Mouse (Mus musculus) MEL (cell line): ENCODE measurements at regions not wholly inside any gene's neighbourhood (a gene's known extent, or its start where the extent isn't known, plus 50 kb on each side); places are given as distances from the start of the nearest gene placed in this dataset.

Experiments
- DNase-seq: peaks from one replicate; pipeline ENCODE4 v3.0.0; 2011; ENCODE audit warnings: low read depth, low spot score
- H3K27ac ChIP-seq: 2 replicates; pipeline ENCODE4 v1.5.1; 2012; ENCODE audit warnings: low read depth, mild to moderate bottlenecking, control low read depth, low read length, moderate library complexity; ENCODE audit not compliant: control insufficient read depth
- H3K27me3 ChIP-seq, 2 experiments: fragments of 150-350 bp in 1 of 2; sonication (generic) in 1 of 2; 2 replicates each; pipeline ENCODE4 v1.6.1; 2012; ENCODE audit warnings: low read length in 2 of 2, mild to moderate bottlenecking in 2 of 2, improper control_type of control experiment in 1 of 2, moderate library complexity in 1 of 2; ENCODE audit not compliant: insufficient read depth in 2 of 2, control insufficient read depth in 1 of 2
- H3K36me3 ChIP-seq, 2 experiments: 2 replicates each; pipeline ENCODE4 v1.6.1; 2012 to 2014; ENCODE audit warnings: low read length in 2 of 2, improper control_type of control experiment in 1 of 2, inconsistent platforms in 1 of 2, mild to moderate bottlenecking in 1 of 2; ENCODE audit not compliant: insufficient read depth in 2 of 2, control insufficient read depth in 1 of 2
- H3K4me1 ChIP-seq, 2 experiments: fragments of 150-350 bp in 1 of 2; sonication (generic) in 1 of 2; 2 replicates each; pipeline ENCODE4 v1.6.1; 2012; ENCODE audit warnings: low read length in 2 of 2, improper control_type of control experiment in 1 of 2, mild to moderate bottlenecking in 1 of 2; ENCODE audit not compliant: insufficient read depth in 2 of 2, control insufficient read depth in 1 of 2
- H3K4me3 ChIP-seq, 2 experiments: fragments of 150-350 bp in 1 of 2; sonication (generic) in 1 of 2; 2 replicates each; pipeline ENCODE4 v1.5.1; 2012; ENCODE audit warnings: low read depth in 2 of 2, low read length in 2 of 2, mild to moderate bottlenecking in 2 of 2, moderate library complexity in 2 of 2, control low read depth in 1 of 2, improper control_type of control experiment in 1 of 2; ENCODE audit not compliant: control insufficient read depth in 1 of 2, insufficient read depth in 1 of 2
- H3K79me2 ChIP-seq: 2 replicates; pipeline ENCODE4 v1.6.1; 2012; ENCODE audit warnings: mild to moderate bottlenecking, low read length, moderate library complexity; ENCODE audit not compliant: control insufficient read depth, poor library complexity, insufficient read depth
- H3K9ac ChIP-seq: 2 replicates; pipeline ENCODE4 v1.6.1; 2012; ENCODE audit warnings: low read depth, mild to moderate bottlenecking, control low read depth, low read length, moderate library complexity; ENCODE audit not compliant: control insufficient read depth, poor library complexity, severe bottlenecking
- H3K9me3 ChIP-seq: fragments of 150-350 bp; sonication (generic); replicated peaks from 2 replicates; pipeline ENCODE4 v1.6.1; 2012; ENCODE audit warnings: mild to moderate bottlenecking, low read length, improper control_type of control experiment, moderate library complexity; ENCODE audit not compliant: insufficient read depth
- BHLHE40 ChIP-seq: IDR thresholded peaks from 2 replicates; pipeline ENCODE4 v1.6.1; 2012; ENCODE audit warnings: low read depth, mild to moderate bottlenecking, inconsistent platforms, low read length, improper control_type of control experiment, borderline replicate concordance
- CHD1 ChIP-seq: IDR thresholded peaks from 2 replicates; pipeline ENCODE4 v1.6.1; 2012; ENCODE audit warnings: low read depth, mild to moderate bottlenecking, inconsistent platforms, low read length, improper control_type of control experiment
- CTCF ChIP-seq, 3 experiments: IDR thresholded peaks in 2 of 3; conservative IDR thresholded peaks in 1 of 3; 2 replicates each; pipeline ENCODE4 v1.5.1; 2011 to 2012; ENCODE audit warnings: low read length in 3 of 3, low read depth in 2 of 3, mild to moderate bottlenecking in 2 of 3, improper control_type of control experiment in 1 of 3, inconsistent platforms in 1 of 3, mixed read lengths in 1 of 3, moderate library complexity in 1 of 3; ENCODE audit not compliant: control insufficient read depth in 1 of 3, insufficient read depth in 1 of 3, poor library complexity in 1 of 3, severe bottlenecking in 1 of 3
- ELF1 ChIP-seq: IDR thresholded peaks from 2 replicates; pipeline ENCODE4 v1.6.1; 2014; ENCODE audit warnings: low read depth, mild to moderate bottlenecking, inconsistent platforms, low read length, improper control_type of control experiment, moderate library complexity
- EP300 ChIP-seq, 2 experiments: IDR thresholded peaks; 2 replicates each; pipeline ENCODE4 v1.6.1; 2011; ENCODE audit warnings: improper control_type of control experiment in 2 of 2, low read length in 2 of 2, low read depth in 1 of 2, mild to moderate bottlenecking in 1 of 2
- ETS1 ChIP-seq: IDR thresholded peaks from 2 replicates; pipeline ENCODE4 v1.6.1; 2012; ENCODE audit warnings: low read depth, mild to moderate bottlenecking, inconsistent platforms, low read length, improper control_type of control experiment, moderate library complexity
- GABPA ChIP-seq: IDR thresholded peaks from 2 replicates; pipeline ENCODE4 v1.6.1; 2012; ENCODE audit warnings: low read depth, mild to moderate bottlenecking, inconsistent platforms, low read length, improper control_type of control experiment, moderate library complexity
- GATA1 ChIP-seq: IDR thresholded peaks from 2 replicates; pipeline ENCODE4 v1.6.1; 2011; ENCODE audit warnings: low read depth, low read length, improper control_type of control experiment
- HCFC1 ChIP-seq: IDR thresholded peaks from 2 replicates; pipeline ENCODE4 v1.6.1; 2012; ENCODE audit warnings: low read depth, mild to moderate bottlenecking, inconsistent platforms, low read length, improper control_type of control experiment, moderate library complexity
- MAFK ChIP-seq: IDR thresholded peaks from 2 replicates; pipeline ENCODE4 v1.6.1; 2011; ENCODE audit warnings: low read depth, mild to moderate bottlenecking, low read length, improper control_type of control experiment, borderline replicate concordance
- MAX ChIP-seq: IDR thresholded peaks from 2 replicates; pipeline ENCODE4 v1.6.1; 2011; ENCODE audit warnings: low read length, improper control_type of control experiment
- MAZ ChIP-seq: IDR thresholded peaks from 2 replicates; pipeline ENCODE4 v1.6.1; 2012; ENCODE audit warnings: low read depth, mild to moderate bottlenecking, inconsistent platforms, low read length, improper control_type of control experiment
- MEF2A ChIP-seq: IDR thresholded peaks from 2 replicates; pipeline ENCODE4 v1.6.1; 2014; ENCODE audit warnings: low read depth, mild to moderate bottlenecking, inconsistent platforms, low read length, improper control_type of control experiment; ENCODE audit not compliant: poor library complexity, insufficient replicate concordance, severe bottlenecking; ENCODE audit errors: extremely low read depth
- MYB ChIP-seq: IDR thresholded peaks from 2 replicates; pipeline ENCODE4 v1.6.1; 2011; ENCODE audit warnings: mild to moderate bottlenecking, low read depth, low read length, improper control_type of control experiment
- NELFE ChIP-seq: IDR thresholded peaks from 2 replicates; pipeline ENCODE4 v1.6.1; 2011; ENCODE audit warnings: low read depth, low read length, improper control_type of control experiment
- POLR2A ChIP-seq, 2 experiments: IDR thresholded peaks; 2 replicates each; pipeline ENCODE4 v1.6.1; 2011 to 2012; ENCODE audit warnings: low read length in 2 of 2, mild to moderate bottlenecking in 2 of 2, control low read depth in 1 of 2, improper control_type of control experiment in 1 of 2, low read depth in 1 of 2, moderate library complexity in 1 of 2; ENCODE audit not compliant: control insufficient read depth in 1 of 2, insufficient read depth in 1 of 2, poor library complexity in 1 of 2
- POLR2AphosphoS2 ChIP-seq: IDR thresholded peaks from 2 replicates; pipeline ENCODE4 v1.6.1; 2011; ENCODE audit warnings: low read length, improper control_type of control experiment
- RAD21 ChIP-seq: IDR thresholded peaks from 2 replicates; pipeline ENCODE4 v1.6.1; 2011; ENCODE audit warnings: mild to moderate bottlenecking, low read depth, low read length, improper control_type of control experiment
- RCOR1 ChIP-seq: IDR thresholded peaks from 2 replicates; pipeline ENCODE4 v1.6.1; 2012; ENCODE audit warnings: low read depth, mild to moderate bottlenecking, inconsistent platforms, low read length, improper control_type of control experiment
- SIN3A ChIP-seq: IDR thresholded peaks from 2 replicates; pipeline ENCODE4 v1.6.1; 2012; ENCODE audit warnings: low read length, improper control_type of control experiment, inconsistent platforms
- SMC3 ChIP-seq: IDR thresholded peaks from 2 replicates; pipeline ENCODE4 v1.6.1; 2011; ENCODE audit warnings: low read depth, low read length, improper control_type of control experiment
- TCF12 ChIP-seq: IDR thresholded peaks from 2 replicates; pipeline ENCODE4 v1.6.1; 2014; ENCODE audit warnings: low read depth, mild to moderate bottlenecking, inconsistent platforms, low read length, improper control_type of control experiment, moderate library complexity
- UBTF ChIP-seq: IDR thresholded peaks from 2 replicates; pipeline ENCODE4 v1.6.1; 2012; ENCODE audit warnings: low read depth, mild to moderate bottlenecking, inconsistent platforms, low read length, improper control_type of control experiment, moderate library complexity, borderline replicate concordance; ENCODE audit not compliant: insufficient read depth
- ZC3H11A ChIP-seq: IDR thresholded peaks from 2 replicates; pipeline ENCODE4 v1.6.1; 2012; ENCODE audit warnings: low read depth, mild to moderate bottlenecking, inconsistent platforms, low read length, improper control_type of control experiment
- ZMIZ1 ChIP-seq: IDR thresholded peaks from 2 replicates; pipeline ENCODE4 v1.6.1; 2012; ENCODE audit warnings: low read depth, mild to moderate bottlenecking, inconsistent platforms, low read length, improper control_type of control experiment, moderate library complexity
- ZNF384 ChIP-seq: IDR thresholded peaks from 2 replicates; pipeline ENCODE4 v1.6.1; 2012; ENCODE audit warnings: low read depth, mild to moderate bottlenecking, inconsistent platforms, low read length, improper control_type of control experiment

DNA sequence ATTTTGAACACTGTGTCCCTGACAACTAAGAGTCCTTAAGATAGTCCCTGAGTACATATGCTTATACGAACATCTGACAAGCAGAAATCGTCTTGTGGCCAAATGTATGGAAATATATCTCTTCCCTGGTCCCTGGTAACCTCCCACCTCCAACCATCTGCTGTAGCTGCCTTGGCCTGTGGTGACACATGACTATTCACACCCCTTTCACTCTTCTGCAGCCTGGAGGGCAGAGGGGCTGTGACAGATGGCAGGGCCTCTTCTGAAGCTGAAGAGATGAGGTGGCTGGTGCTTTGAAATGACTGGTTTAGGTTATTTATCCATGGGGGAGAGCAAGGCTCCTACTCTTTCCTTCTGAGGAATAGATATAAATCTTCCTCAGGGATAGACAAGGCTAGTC lies 82.3 kb upstream of the Enox2 start:
- Histone ChIP-seq H3K36me3 (no peaks in the 10 kb centered on the region), H3K9me3 (no peaks in the 10 kb centered on the region), H3K4me3 (no peak overlapping the region), H3K79me2 (no peaks in the 10 kb centered on the region), H3K27ac (no peak overlapping the region), H3K27me3 (no peaks in the 10 kb centered on the region; a peak in 1 of 4 replicates), H3K4me1 (no peaks in the 10 kb centered on the region), H3K9ac (no peak overlapping the region)
- DNase-seq = no peak
- TF ChIP-seq MAZ = no peak
- no peak for TF ChIP-seq GABPA
- TF ChIP-seq ZNF384 = no peak
- TF ChIP-seq EP300 (IDR thresholded peaks at IDR 0.05; ENCODE audit: low read depth in 1 of 2, low read length in 2 of 2) = no peak
- TF ChIP-seq TCF12 = no peak
- no peak for TF ChIP-seq POLR2A (IDR thresholded peaks at IDR 0.05; ENCODE audit: control insufficient read depth in 1 of 2, insufficient read depth in 1 of 2, low read depth in 1 of 2, low read length in 2 of 2, poor library complexity in 1 of 2)
- no peak for TF ChIP-seq BHLHE40
- no peak for TF ChIP-seq MAX
- TF ChIP-seq MEF2A = no peak
- TF ChIP-seq UBTF = no peak
- no peak for TF ChIP-seq CTCF (IDR thresholded peaks at IDR 0.05 in 2 of 3, conservative IDR thresholded peaks at IDR 0.05 in 1 of 3; ENCODE audit: control insufficient read depth in 1 of 3, insufficient read depth in 1 of 3, low read depth in 2 of 3, low read length in 3 of 3, poor library complexity in 1 of 3, severe bottlenecking in 1 of 3)
- TF ChIP-seq MAFK = no peak
- TF ChIP-seq ELF1 = no peak
- no peak for TF ChIP-seq ZMIZ1
- no peak for TF ChIP-seq GATA1

DNA sequence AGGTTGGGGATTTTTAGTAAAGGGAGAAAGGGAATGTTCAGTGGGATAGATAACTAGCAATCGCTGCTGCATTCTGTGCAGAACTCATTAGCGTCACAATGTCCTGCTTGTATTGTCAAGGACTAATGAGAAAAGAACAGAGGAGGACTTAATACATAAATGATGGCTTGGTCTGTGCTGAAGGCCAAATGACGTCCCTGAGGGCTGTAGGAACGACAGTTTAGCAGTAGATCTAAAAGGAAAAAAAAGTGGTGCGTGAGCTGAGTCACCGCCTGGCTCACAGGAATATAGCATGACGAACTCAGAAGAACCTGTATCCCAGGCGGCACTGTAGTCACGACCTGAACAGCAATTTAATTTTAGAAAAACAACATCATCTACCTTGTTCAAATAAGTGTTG lies 81.3 kb upstream of the Enox2 start:
- H3K4me3 ChIP-seq = no peak overlapping the region
- TF ChIP-seq MYB (no peak), ZC3H11A (no peak), CHD1 (no peak), GATA1 (no peak), SIN3A (no peak), RCOR1 (no peak), GABPA (no peak), POLR2A (IDR thresholded peaks at IDR 0.05; ENCODE audit: control insufficient read depth in 1 of 2, insufficient read depth in 1 of 2, low read depth in 1 of 2, low read length in 2 of 2, poor library complexity in 1 of 2) (no peak), TCF12 (no peak), POLR2AphosphoS2 (no peak), ELF1 (no peak), NELFE (no peak), MAZ (no peak), SMC3 (no peak), MEF2A (no peak), HCFC1 (no peak), MAFK (no peak), RAD21 (no peak), ETS1 (no peak), UBTF (no peak)
- TF ChIP-seq, all 39 proteins: peak for 0
- H3K27me3 ChIP-seq = no peaks in the 10 kb centered on the region; a peak in 1 of 4 replicates
- no peak overlapping the region for H3K9ac ChIP-seq
- H3K4me1 ChIP-seq = no peaks in the 10 kb centered on the region
- H3K27ac ChIP-seq = no peak overlapping the region
- no peak for DNase-seq
- no peaks in the 10 kb centered on the region for H3K9me3 ChIP-seq
- no peaks in the 10 kb centered on the region for H3K36me3 ChIP-seq
- no peaks in the 10 kb centered on the region for H3K79me2 ChIP-seq
